Mouse (Mus musculus): ENCODE measurements at regions not wholly inside any gene's neighbourhood (a gene's known extent, or its start where the extent isn't known, plus 50 kb on each side); places are given as distances from the start of the nearest gene placed in this dataset.

GRCm38 (mm10) chr7:65244936-65245335 is 88.6 kb upstream of the Fam189a1 start:
- Histone ChIP-seq H3K4me3 (replicated peaks) (no peak overlapping the region), H3K4me2 (replicated peaks) (no peak overlapping the region), H3K27me3 (replicated peaks) (no peaks in the 10 kb centered on the region), H3K9me3 (no peaks in the 10 kb centered on the region), H3K4me1 (replicated peaks) (no peaks in the 10 kb centered on the region), H3K36me3 (no peaks in the 10 kb centered on the region), H3K27ac (no peak overlapping the region), H3K9ac (no peak overlapping the region)
- no peak for ATAC-seq
- WGBS = 78% methylated on average over 4 of the region's 4 CpGs

GRCm38 (mm10) chr7:65241208-65241607 is 84.8 kb upstream of the Fam189a1 start:
- ATAC-seq = no peak
- H3K4me3 ChIP-seq (replicated peaks) = no peak overlapping the region

GRCm38 (mm10) chr7:65235701-65236100 is 79.3 kb upstream of the Fam189a1 start:
- Histone ChIP-seq H3K4me2 (replicated peaks) (no peak overlapping the region), H3K4me3 (replicated peaks) (no peak overlapping the region), H3K36me3 (no peaks in the 10 kb centered on the region), H3K4me1 (replicated peaks) (no peaks in the 10 kb centered on the region), H3K27me3 (replicated peaks) (no peaks in the 10 kb centered on the region), H3K9ac (no peak overlapping the region), H3K9me3 (no peaks in the 10 kb centered on the region), H3K27ac (no peak overlapping the region)
- 88% methylated on average over 3 of the region's 3 CpGs for WGBS
- no peak for ATAC-seq

More at GRCm38 (mm10) chr7:65241208-65241607, 84.8 kb upstream of the Fam189a1 start:
- WGBS = 72% methylated on average over 8 of the region's 8 CpGs
- Histone ChIP-seq H3K27ac (no peak overlapping the region), H3K4me2 (replicated peaks) (no peak overlapping the region), H3K27me3 (replicated peaks) (no peaks in the 10 kb centered on the region), H3K4me1 (replicated peaks) (no peaks in the 10 kb centered on the region), H3K9me3 (no peaks in the 10 kb centered on the region), H3K36me3 (no peaks in the 10 kb centered on the region), H3K9ac (no peak overlapping the region)

GRCm38 (mm10) chr7:65233681-65234080 is 77.3 kb upstream of the Fam189a1 start:
- ATAC-seq = no peak
- 77% methylated on average over 4 of the region's 4 CpGs for WGBS
- Histone ChIP-seq H3K27me3 (replicated peaks) (no peaks in the 10 kb centered on the region), H3K9me3 (no peaks in the 10 kb centered on the region), H3K27ac (no peak overlapping the region), H3K4me2 (replicated peaks) (no peak overlapping the region), H3K4me3 (replicated peaks) (no peak overlapping the region), H3K9ac (no peak overlapping the region), H3K4me1 (replicated peaks) (no peaks in the 10 kb centered on the region), H3K36me3 (no peaks in the 10 kb centered on the region)

- no peak overlapping the region for H3K27ac ChIP-seq
- H3K4me2 ChIP-seq (replicated peaks) = no peak overlapping the region
- H3K9ac ChIP-seq = no peak overlapping the region
- WGBS = 50% methylated on average over 5 of the region's 5 CpGs
- H3K4me3 ChIP-seq (replicated peaks) = no peak overlapping the region
- no peak for ATAC-seq
- no peaks in the 10 kb centered on the region for H3K36me3 ChIP-seq
- H3K27me3 ChIP-seq (replicated peaks) = no peaks in the 10 kb centered on the region
- no peaks in the 10 kb centered on the region for H3K4me1 ChIP-seq (replicated peaks)
- H3K9me3 ChIP-seq = no peaks in the 10 kb centered on the region
Observed at GRCm38 (mm10) chr7:65229306-65229705, 72.9 kb upstream of the Fam189a1 start.

GRCm38 (mm10) chr7:65226218-65226617 is 69.8 kb upstream of the Fam189a1 start:
- Histone ChIP-seq H3K4me1 (replicated peaks) (no peaks in the 10 kb centered on the region), H3K9me3 (no peaks in the 10 kb centered on the region), H3K4me2 (replicated peaks) (no peak overlapping the region), H3K27ac (no peak overlapping the region), H3K9ac (no peak overlapping the region), H3K36me3 (no peaks in the 10 kb centered on the region), H3K4me3 (replicated peaks) (no peak overlapping the region), H3K27me3 (replicated peaks) (no peaks in the 10 kb centered on the region)
- 69% methylated on average over 4 of the region's 4 CpGs for WGBS
- ATAC-seq = no peak

GRCm38 (mm10) chr7:65213216-65213925 is 57.0 kb upstream of the Fam189a1 start:
- 56% methylated on average over 14 of the region's 14 CpGs for WGBS
- H3K27ac ChIP-seq = no peak overlapping the region
- H3K27me3 ChIP-seq (replicated peaks) = no peaks in the 10 kb centered on the region
- H3K4me2 ChIP-seq (replicated peaks) = no peak overlapping the region
- no peak overlapping the region for H3K9ac ChIP-seq
- no peaks in the 10 kb centered on the region for H3K36me3 ChIP-seq
- H3K9me3 ChIP-seq = no peaks in the 10 kb centered on the region
- no peaks in the 10 kb centered on the region for H3K4me1 ChIP-seq (replicated peaks)
- no peak overlapping the region for H3K4me3 ChIP-seq (replicated peaks)
- peak; percentile 95 for ATAC-seq

GRCm38 (mm10) chr7:65207240-65207639 is 50.9 kb upstream of the Fam189a1 start:
- H3K9ac ChIP-seq = no peak overlapping the region
- no peak overlapping the region for H3K27ac ChIP-seq
- no peak overlapping the region for H3K4me2 ChIP-seq (replicated peaks)
- H3K36me3 ChIP-seq = no peaks in the 10 kb centered on the region
- peak; percentile 36; the same call in 1 of the 2 replicates for ATAC-seq
- no peak overlapping the region for H3K4me3 ChIP-seq (replicated peaks)
- H3K9me3 ChIP-seq = no peaks in the 10 kb centered on the region
- H3K27me3 ChIP-seq (replicated peaks) = no peaks in the 10 kb centered on the region
- no peaks in the 10 kb centered on the region for H3K4me1 ChIP-seq (replicated peaks)
- WGBS = 74% methylated on average over 10 of the region's 10 CpGs

All from intestine, embryonic 15.5 days (tissue).